Mouse (Mus musculus) stomach, postnatal 0 days (tissue): Measurements from ENCODE around the gene Ppfibp1.

Experiments used
- CTCF ChIP-seq: IDR thresholded peaks from 2 replicates; pipeline ENCODE4 v1.5.1; 2016; ENCODE audit warnings: antibody characterized with exemption, low read depth, mild to moderate bottlenecking, moderate library complexity
- EP300 ChIP-seq: optimal IDR thresholded peaks from 2 replicates; pipeline ENCODE3; 2016; ENCODE audit warnings: antibody characterized with exemption

GRCm38 (mm10) chr6:146890215-146890614, 1.9 kb downstream of the Ppfibp1 start:
- TF ChIP-seq CTCF: no peak
- no peak for TF ChIP-seq EP300
